Mouse (Mus musculus) WW6 (cell line): Measurements from ENCODE around the gene Mypop.

Source experiments
- DNase-seq: peaks from one replicate; pipeline ENCODE4 v3.0.0-alpha.2; 2013; ENCODE audit warnings: low read depth, low spot score

Mypop gene

GRCm38 (mm10) chr7:18990601-18991295 is at the start of gene Mypop:
Gene Mypop (plus strand): TSS chr7:18991245.
- peak; percentile 100 for DNase-seq

GRCm38 (mm10) chr7:18942376-18942775 is 48.7 kb upstream of the Mypop start:
- no peak for DNase-seq

- DNase-seq = no peak
These were observed 48.2 kb upstream of the Mypop start for GRCm38 (mm10) chr7:18942815-18943214.

- no peak for DNase-seq
These were observed 42.9 kb upstream of the Mypop start for GRCm38 (mm10) chr7:18948151-18948550.

- no peak for DNase-seq
These were observed 41.1 kb upstream of the Mypop start for GRCm38 (mm10) chr7:18949781-18950522.

GRCm38 (mm10) chr7:18950523-18951315 is 40.3 kb upstream of the Mypop start:
- DNase-seq = peak; percentile 62

- no peak for DNase-seq
These were observed 39.6 kb upstream of the Mypop start for GRCm38 (mm10) chr7:18951397-18951796.

GRCm38 (mm10) chr7:18957569-18958383 is 33.3 kb upstream of the Mypop start:
- no peak for DNase-seq

- DNase-seq = no peak
These were observed 32.7 kb upstream of the Mypop start for GRCm38 (mm10) chr7:18958384-18958766.

GRCm38 (mm10) chr7:18959446-18959845 is 31.6 kb upstream of the Mypop start:
- no peak for DNase-seq

GRCm38 (mm10) chr7:18962171-18962792 is 28.8 kb upstream of the Mypop start:
- no peak for DNase-seq

- no peak for DNase-seq
These were observed 28.2 kb upstream of the Mypop start for GRCm38 (mm10) chr7:18962795-18963194.

- DNase-seq = no peak
These were observed 27.7 kb upstream of the Mypop start for GRCm38 (mm10) chr7:18963294-18963843.

- DNase-seq = no peak
These were observed 25.7 kb upstream of the Mypop start for GRCm38 (mm10) chr7:18965312-18965711.

GRCm38 (mm10) chr7:18967603-18968002 is 23.4 kb upstream of the Mypop start:
- no peak for DNase-seq

- DNase-seq = no peak
These were observed 20.1 kb upstream of the Mypop start for GRCm38 (mm10) chr7:18970956-18971355.

- no peak for DNase-seq
These were observed 12.7 kb upstream of the Mypop start for GRCm38 (mm10) chr7:18978381-18978780.

GRCm38 (mm10) chr7:18986503-18986902 is 4.5 kb upstream of the Mypop start:
- no peak for DNase-seq

GRCm38 (mm10) chr7:18987100-18987499 is 3.9 kb upstream of the Mypop start, which contains the start of gene Nanos2:
Gene Nanos2 (plus strand): TSS chr7:18987400.
- no peak for DNase-seq

- DNase-seq = no peak
These were observed 3.3 kb upstream of the Mypop start for GRCm38 (mm10) chr7:18987747-18988146.

GRCm38 (mm10) chr7:18988780-18989179 is 2.3 kb upstream of the Mypop start:
- no peak for DNase-seq
